Mouse (Mus musculus): ENCODE data around the gene Trp53. TPM values are rescaled to one million over a fixed set of nuclear protein-coding genes. Genes with fewer than 3 reads are reported as not detected.

The Trp53 gene
- polyA plus RNA-seq (2017; shearing (Covaris generic)), result 251 TPM

DNA sequence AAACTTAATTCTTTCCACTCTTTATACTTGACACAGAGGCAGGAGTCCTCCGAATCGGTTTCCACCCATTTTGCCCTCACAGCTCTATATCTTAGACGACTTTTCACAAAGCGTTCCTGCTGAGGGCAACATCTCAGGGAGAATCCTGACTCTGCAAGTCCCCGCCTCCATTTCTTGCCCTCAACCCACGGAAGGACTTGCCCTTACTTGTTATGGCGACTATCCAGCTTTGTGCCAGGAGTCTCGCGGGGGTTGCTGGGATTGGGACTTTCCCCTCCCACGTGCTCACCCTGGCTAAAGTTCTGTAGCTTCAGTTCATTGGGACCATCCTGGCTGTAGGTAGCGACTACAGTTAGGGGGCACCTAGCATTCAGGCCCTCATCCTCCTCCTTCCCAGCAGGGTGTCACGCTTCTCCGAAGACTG lies at the start of gene Trp53, which contains the start of gene Wrap53:
Gene Trp53, plus strand, starts transcription at position 269 of the 424 bp plus-strand sequence.
Gene Wrap53, minus strand, starts transcription at position 165 of the 424 bp plus-strand sequence.

DNA sequence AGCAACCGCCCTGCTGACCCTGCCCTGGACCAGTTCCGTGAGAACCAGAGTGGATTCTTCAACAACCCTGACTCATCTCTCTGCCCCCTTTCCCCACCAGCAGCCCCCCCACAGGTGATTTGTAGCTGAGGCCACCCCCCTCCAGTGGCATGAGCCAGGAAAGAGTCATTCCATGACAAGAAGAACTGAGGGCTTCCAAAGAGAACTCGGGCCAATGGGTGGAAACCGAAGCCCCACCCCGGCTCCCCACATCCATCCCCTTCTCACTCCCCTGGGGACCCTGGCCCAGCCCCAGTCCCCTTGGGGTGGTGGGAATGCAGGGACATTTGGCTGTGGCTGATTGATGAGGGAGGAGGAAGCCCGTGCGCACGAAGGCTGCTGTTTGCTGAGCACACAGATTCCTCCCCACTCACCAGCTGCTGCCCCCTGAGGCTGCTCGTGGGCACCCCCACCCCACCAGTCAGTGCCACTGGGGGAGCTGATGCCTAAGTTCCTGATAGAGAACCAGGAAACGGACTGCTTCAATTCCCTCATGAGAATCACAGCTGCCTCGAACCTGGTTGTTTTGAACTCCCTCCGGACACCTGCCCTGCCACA lies 31.0 kb upstream of the Trp53 start, which contains the start of gene Dnah2:
Gene Dnah2, minus strand, starts transcription at position 51 of the 597 bp plus-strand sequence.

GRCm38 (mm10) chr11:69559851-69560765 lies 20.1 kb upstream of the Trp53 start, which contains the start of gene Efnb3:
Gene Efnb3, minus strand, starts transcription at chr11:69560205.

DNA sequence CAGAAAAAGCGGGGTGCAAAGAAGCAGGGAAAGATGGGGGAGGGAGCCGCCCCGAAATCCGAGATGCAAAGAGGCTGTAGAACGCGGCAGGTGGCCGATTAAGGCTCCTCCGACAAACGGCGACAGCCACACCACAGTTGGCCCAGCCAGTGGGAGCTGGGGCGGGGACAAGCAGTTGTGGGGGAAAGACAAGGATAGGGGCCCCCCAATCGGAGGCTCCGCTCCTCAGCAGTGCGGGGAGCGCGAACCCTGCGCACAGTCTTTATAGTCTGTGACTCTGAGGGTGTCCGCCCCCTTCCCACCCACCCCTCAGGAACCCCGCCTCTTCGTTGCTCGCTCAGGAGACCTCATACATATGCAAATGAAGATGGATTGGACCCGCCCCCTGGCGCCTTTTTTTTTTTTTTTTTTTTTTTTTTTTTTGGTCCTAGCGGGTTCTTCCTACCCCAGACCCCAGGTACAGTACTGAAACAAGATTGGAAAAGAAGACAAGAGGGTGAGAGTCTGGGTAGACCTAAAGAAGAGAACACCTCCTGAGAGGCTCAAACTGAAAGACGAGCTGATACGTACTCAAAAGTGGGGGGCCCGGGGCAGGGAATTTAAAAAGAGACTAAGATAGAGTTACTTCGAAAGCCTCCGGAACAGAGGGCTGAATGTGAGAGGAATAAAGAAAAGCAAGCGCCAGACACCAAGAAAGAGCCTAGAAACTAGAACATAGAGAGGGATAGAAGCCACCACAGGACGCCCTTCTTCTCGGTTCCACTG lies 25.7 kb downstream of the Trp53 start, which contains the start of gene Atp1b2:
Gene Atp1b2, minus strand, starts transcription at position 217 of the 765 bp plus-strand sequence.

GRCm38 (mm10) chr11:69617805-69618204 lies 37.6 kb downstream of the Trp53 start, which contains the start of gene Shbg:
Gene Shbg, minus strand, starts transcription at chr11:69617905.

GRCm38 (mm10) chr11:69621571-69622268 lies 41.6 kb downstream of the Trp53 start, which contains the start of gene Sat2:
Gene Sat2, plus strand, starts transcription at chr11:69622024.

GRCm38 (mm10) chr11:69632284-69633089 lies 52.3 kb downstream of the Trp53 start, which contains the start of gene Fxr2:
Gene Fxr2, plus strand, starts transcription at chr11:69632990.

Other genes starting within 250 kb of the Trp53 start
- gene Rnf227, start 239.9 kb upstream of the Trp53 start, polyA plus RNA-seq (2017; shearing (Covaris generic)), result 3.5 TPM
- gene Chd3, start 211.0 kb upstream of the Trp53 start, polyA plus RNA-seq (2017; shearing (Covaris generic)), result 100 TPM
- gene Naa38, start 184.9 kb upstream of the Trp53 start, polyA plus RNA-seq (2017; shearing (Covaris generic)), result 130 TPM
- gene Cyb5d1, start 184.7 kb upstream of the Trp53 start, polyA plus RNA-seq (2017; shearing (Covaris generic)), result 35.8 TPM
- 0.42 TPM for gene Tmem88, start 182.1 kb upstream of the Trp53 start, polyA plus RNA-seq (2017; shearing (Covaris generic))
- 3.9 TPM for gene Kdm6b, start 166.7 kb upstream of the Trp53 start, polyA plus RNA-seq (2017; shearing (Covaris generic))
- not detected for gene Dnah2, start 31.2 kb upstream of the Trp53 start, polyA plus RNA-seq (2017; shearing (Covaris generic))
- gene Efnb3, start 20.2 kb upstream of the Trp53 start, polyA plus RNA-seq (2017; shearing (Covaris generic)), result 0.50 TPM
- 34.5 TPM for gene Wrap53, start 104 bp upstream of the Trp53 start, polyA plus RNA-seq (2017; shearing (Covaris generic))
- gene Atp1b2, start 25.6 kb downstream of the Trp53 start, polyA plus RNA-seq (2017; shearing (Covaris generic)), result not detected
- not detected for gene Shbg, start 37.5 kb downstream of the Trp53 start, polyA plus RNA-seq (2017; shearing (Covaris generic))
- not detected for gene Sat2, start 41.7 kb downstream of the Trp53 start, polyA plus RNA-seq (2017; shearing (Covaris generic))
- gene Fxr2, start 52.6 kb downstream of the Trp53 start, polyA plus RNA-seq (2017; shearing (Covaris generic)), result 8.7 TPM
- not detected for gene Sox15, start 75.0 kb downstream of the Trp53 start, polyA plus RNA-seq (2017; shearing (Covaris generic))
- gene Mpdu1, start 82.3 kb downstream of the Trp53 start, polyA plus RNA-seq (2017; shearing (Covaris generic)), result 54.7 TPM
- 10.0 TPM for gene Cd68, start 85.8 kb downstream of the Trp53 start, polyA plus RNA-seq (2017; shearing (Covaris generic))
- gene Eif4a1, start 92.1 kb downstream of the Trp53 start, polyA plus RNA-seq (2017; shearing (Covaris generic)), result 587 TPM
- gene Senp3, start 101.7 kb downstream of the Trp53 start, polyA plus RNA-seq (2017; shearing (Covaris generic)), result 41.0 TPM
- gene Tnfsf13, start 105.4 kb downstream of the Trp53 start, polyA plus RNA-seq (2017; shearing (Covaris generic)), result not detected
- gene Tnfsf12, start 115.5 kb downstream of the Trp53 start, polyA plus RNA-seq (2017; shearing (Covaris generic)), result not detected
- gene Tnfsfm13, start 115.7 kb downstream of the Trp53 start, polyA plus RNA-seq (2017; shearing (Covaris generic)), result not detected
- gene Polr2a, start 178.3 kb downstream of the Trp53 start, polyA plus RNA-seq (2017; shearing (Covaris generic)), result 59.9 TPM
- not detected for gene Slc35g3, start 181.6 kb downstream of the Trp53 start, polyA plus RNA-seq (2017; shearing (Covaris generic))
- gene Zbtb4, start 185.6 kb downstream of the Trp53 start, polyA plus RNA-seq (2017; shearing (Covaris generic)), result 4.5 TPM
- 4.8 TPM for gene Chrnb1, start 215.6 kb downstream of the Trp53 start, polyA plus RNA-seq (2017; shearing (Covaris generic))
- gene Fgf11, start 221.5 kb downstream of the Trp53 start, polyA plus RNA-seq (2017; shearing (Covaris generic)), result not detected
- not detected for gene Tmem102, start 225.3 kb downstream of the Trp53 start, polyA plus RNA-seq (2017; shearing (Covaris generic))
- not detected for gene Gm39566, start 234.9 kb downstream of the Trp53 start, polyA plus RNA-seq (2017; shearing (Covaris generic))
- not detected for gene Spem2, start 238.1 kb downstream of the Trp53 start, polyA plus RNA-seq (2017; shearing (Covaris generic))
- not detected for gene Spem1, start 241.8 kb downstream of the Trp53 start, polyA plus RNA-seq (2017; shearing (Covaris generic))